Mouse (Mus musculus) right cerebral cortex, postnatal 4 days (tissue): ENCODE results near the gene Rpl27.
A peak's percentile ranks its signal among the peaks of the same experiment; 100 is the strongest.
"Not testable (repeated sequence)": the region's sequence is repeated elsewhere in the genome, so short reads cannot be mapped to it uniquely, and the experiment has no call there.

Experiments
- DNase-seq: peaks from one replicate; pipeline ENCODE4 v3.0.0-alpha.2; 2022

Rpl27 gene

DNA sequence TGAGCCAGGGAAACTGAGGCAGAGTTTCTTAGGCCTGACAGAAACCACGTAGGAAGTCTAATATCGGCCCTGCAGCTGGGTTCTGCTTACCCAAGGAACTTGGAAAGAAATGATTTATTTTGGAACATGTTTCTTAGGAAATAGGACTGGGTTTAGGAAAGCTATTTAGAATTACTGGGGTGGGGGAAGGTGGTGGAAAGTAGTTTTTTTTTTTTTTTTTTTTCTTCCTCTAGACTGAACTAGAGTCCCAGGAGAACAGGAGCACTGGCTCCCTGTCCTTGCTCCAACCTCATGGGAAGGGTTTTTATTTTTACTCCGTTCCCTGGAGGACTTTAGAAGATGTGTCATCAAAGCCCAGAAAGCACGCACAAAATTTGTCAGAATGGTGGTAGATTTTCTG is 27.1 kb downstream of the Rpl27 start:
- no peak for DNase-seq

DNA sequence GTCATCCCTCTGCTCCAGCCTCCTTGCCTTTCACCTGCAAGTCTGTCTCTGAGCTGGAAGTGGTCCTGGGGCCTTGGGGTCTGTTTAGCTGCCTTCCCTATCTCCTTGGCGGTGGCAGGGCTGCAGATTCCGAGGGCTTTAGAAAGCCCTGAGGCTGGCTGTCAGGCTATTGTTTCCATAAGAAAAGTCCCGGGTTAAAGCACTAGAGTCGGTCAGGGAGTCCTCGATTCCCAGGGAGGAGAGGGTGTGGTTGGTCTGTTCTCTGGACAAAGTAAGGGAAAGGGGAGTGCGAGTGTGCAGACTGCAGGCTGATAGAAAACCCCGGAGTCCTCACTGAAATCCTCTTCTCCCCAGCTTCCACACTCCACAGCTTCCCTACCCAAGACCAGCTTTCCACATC is 28.1 kb downstream of the Rpl27 start:
- no peak for DNase-seq

GRCm38 (mm10) chr11:101471926-101472325 is 29.8 kb downstream of the Rpl27 start:
- DNase-seq, result no peak

DNA sequence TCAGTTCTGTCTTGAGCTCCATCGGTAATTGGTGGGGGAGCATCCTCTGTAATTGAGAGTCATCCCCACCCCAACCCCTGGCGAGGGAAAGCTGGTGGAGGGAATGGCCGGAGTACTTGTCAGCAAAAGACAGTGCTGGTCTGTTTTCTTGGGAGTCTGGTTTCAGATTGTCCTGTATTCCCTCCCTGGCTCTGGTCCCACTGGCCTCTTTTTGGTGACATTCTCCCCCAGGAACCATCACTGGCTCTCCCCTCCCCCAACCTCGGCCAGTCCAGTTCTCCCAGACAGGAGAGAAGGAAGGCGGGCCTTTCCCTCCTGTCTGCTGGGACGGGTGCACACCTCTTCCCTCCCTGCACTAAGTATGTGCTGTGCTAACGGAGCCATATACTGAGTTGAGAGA is 30.2 kb downstream of the Rpl27 start:
- peak; percentile 59 for DNase-seq

DNA sequence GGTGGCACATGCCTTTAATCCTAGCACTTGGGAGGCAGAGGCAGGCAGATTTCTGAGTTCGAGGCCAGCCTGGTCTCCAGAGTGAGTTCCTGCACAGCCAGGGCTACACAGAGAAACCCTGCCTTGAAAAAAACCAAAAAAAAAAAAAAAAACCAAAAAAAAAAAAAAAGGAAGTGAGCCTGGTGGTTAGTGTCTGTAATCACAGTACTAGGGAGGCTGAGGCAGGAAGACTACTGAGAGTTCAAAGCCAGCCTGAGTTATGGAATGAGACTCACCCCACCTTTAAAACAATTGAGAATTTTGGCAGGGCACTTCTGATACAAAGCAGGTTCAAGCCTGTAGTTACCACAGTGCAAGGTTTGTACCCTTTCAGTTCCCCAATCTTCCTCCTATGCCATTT is 31.6 kb downstream of the Rpl27 start:
- DNase-seq, result not testable (repeated sequence)

GRCm38 (mm10) chr11:101474298-101474697 is 32.2 kb downstream of the Rpl27 start:
- no peak for DNase-seq

GRCm38 (mm10) chr11:101476361-101476760 is 34.3 kb downstream of the Rpl27 start:
- DNase-seq, result not testable (repeated sequence)

GRCm38 (mm10) chr11:101477194-101477551 is 35.1 kb downstream of the Rpl27 start:
- DNase-seq, result no peak

DNA sequence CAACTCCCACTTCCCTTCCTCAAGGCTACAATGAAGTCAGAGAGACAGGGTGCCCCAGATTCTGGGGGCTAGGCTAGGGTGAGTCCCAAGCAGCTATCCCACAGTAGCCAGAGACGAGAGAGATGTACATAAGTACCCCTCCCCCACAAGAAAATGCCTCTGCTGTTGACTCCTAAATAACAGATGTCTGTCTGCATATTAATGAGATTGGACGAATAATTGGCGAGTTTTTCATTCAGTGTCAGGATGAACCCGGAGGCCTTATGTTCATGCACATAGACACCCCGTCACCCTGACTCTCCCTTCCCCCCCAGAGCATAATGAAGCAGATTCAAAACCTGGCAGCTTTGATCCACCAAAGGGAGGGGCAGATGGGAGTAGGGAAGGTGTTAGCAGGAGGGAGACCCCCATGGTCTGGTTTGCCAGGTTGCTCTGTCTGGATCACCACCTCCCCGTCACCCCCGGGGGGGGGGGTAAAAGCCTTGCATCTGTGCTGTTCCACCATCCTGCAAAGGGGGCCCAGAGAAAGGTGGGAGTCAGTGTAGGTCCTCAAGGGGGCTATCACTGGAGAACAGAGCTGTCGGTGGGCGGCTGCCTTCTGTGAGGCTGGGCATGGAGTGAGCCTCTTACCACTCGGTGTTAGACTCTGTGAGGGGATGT is 35.6 kb downstream of the Rpl27 start:
- DNase-seq, result no peak

DNA sequence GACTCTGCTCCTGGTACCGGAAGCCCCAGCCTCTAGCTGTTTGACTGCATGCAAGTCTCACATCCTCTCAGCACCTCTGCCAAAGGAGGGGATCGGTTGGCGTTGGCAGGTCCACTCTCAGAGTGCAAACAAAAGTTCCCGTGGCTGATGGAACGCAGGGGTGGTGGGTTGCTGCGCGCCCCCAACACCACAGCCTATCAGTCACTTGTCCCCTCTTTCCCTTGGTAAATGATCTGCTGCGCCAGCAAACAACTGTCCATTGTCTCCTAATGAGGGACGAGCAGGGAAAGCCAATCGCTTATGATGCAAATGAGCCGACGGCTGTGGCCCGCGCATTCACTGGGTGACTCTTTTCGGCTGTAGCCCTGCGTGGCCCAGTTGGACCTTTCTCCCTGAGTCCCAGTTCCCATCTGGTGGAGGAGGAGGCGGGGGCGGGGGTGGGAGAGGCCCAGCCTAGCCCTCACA is 37.1 kb downstream of the Rpl27 start:
- no peak for DNase-seq

- no peak for DNase-seq
Measured at GRCm38 (mm10) chr11:101480912-101481311, 38.8 kb downstream of the Rpl27 start.

- DNase-seq, result no peak
Measured at GRCm38 (mm10) chr11:101483804-101484203, 41.7 kb downstream of the Rpl27 start.

GRCm38 (mm10) chr11:101484245-101484644 is 42.1 kb downstream of the Rpl27 start:
- no peak for DNase-seq

GRCm38 (mm10) chr11:101484814-101485213 is 42.7 kb downstream of the Rpl27 start:
- no peak for DNase-seq

DNA sequence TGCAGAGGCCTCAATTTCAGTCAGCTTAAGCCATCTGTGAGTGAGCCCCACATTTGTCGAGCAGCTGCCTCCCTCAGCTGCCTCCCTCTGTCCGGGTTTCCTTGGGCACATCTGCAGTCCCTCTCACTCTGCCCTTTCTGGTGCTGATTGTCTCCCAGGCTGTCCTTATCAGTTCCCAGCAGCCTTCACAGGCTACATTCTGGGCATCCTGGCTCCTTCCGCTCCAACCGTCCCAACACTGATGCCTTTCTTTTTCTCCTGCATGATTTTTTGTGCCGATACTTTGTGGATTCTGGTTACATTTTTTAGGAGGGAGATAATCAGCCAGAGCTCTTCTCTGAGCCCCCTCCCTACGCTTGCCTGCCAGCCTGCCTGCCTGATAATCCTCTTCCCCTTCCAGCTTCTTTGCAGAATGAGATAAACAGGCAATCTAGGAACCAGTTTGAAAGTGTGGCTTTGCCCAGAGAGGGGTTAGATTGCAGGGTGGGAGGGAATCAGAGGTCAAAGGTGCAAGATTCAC is 43.5 kb downstream of the Rpl27 start:
- no peak for DNase-seq

DNA sequence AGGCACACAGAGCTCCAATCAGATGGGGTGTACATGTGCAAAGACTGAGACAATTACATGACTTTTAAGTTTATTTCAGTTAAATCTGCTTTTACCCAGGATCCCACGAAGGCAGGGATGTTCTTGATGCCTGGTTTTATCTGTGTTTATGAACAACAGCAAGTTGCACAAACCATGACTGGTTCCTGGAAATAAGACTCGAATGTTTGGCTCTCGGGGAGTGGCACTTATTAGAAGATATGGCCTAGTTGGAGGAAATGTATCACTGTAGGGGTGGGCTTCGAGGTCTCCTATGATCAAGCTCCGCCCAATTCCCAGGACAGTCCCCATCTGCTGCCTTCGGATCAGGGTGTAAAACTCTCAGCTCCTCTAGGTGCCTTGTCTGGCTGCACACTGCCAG is 44.0 kb downstream of the Rpl27 start:
- no peak for DNase-seq
